Mouse (Mus musculus): ENCODE measurements around the gene Mak. TPM values are rescaled to one million over a fixed set of nuclear protein-coding genes. Genes with fewer than 3 reads are reported as not detected.

The Mak gene
- total RNA-seq, 2 experiments from 2014 or later, result 1.0 to 1.3 TPM

GRCm38 (mm10) chr13:41073819-41074218 is 5.7 kb downstream of the Mak start:
- DNase-seq (ENCODE audit: low spot score in 2 of 2), result no peak

GRCm38 (mm10) chr13:41071617-41072016 is 7.9 kb downstream of the Mak start:
- DNase-seq (ENCODE audit: low spot score in 2 of 2), result no peak

GRCm38 (mm10) chr13:41067618-41068017 is 11.9 kb downstream of the Mak start:
- no peak for DNase-seq (ENCODE audit: low spot score in 2 of 2)

GRCm38 (mm10) chr13:41051965-41052364 is 27.5 kb downstream of the Mak start:
- DNase-seq (ENCODE audit: low spot score in 2 of 2), result no peak

- DNase-seq (ENCODE audit: low spot score in 2 of 2), result no peak
These were observed 32.2 kb downstream of the Mak start for GRCm38 (mm10) chr13:41047280-41047679.

- DNase-seq (ENCODE audit: low spot score in 2 of 2), result no peak
These were observed 33.6 kb downstream of the Mak start for GRCm38 (mm10) chr13:41045901-41046300.

GRCm38 (mm10) chr13:41042511-41042910 is 37.0 kb downstream of the Mak start:
- no peak for DNase-seq (ENCODE audit: low spot score in 2 of 2)

- DNase-seq (ENCODE audit: low spot score in 2 of 2), result no peak
These were observed 49.4 kb downstream of the Mak start for GRCm38 (mm10) chr13:41030098-41030497.

- DNase-seq (ENCODE audit: low spot score in 2 of 2), result no peak
These were observed 57.4 kb downstream of the Mak start for GRCm38 (mm10) chr13:41022099-41022498.

- no peak for DNase-seq (ENCODE audit: low spot score in 2 of 2)
These were observed 57.9 kb downstream of the Mak start for GRCm38 (mm10) chr13:41021607-41022006.

GRCm38 (mm10) chr13:41020494-41020893 is 59.0 kb downstream of the Mak start:
- no peak for DNase-seq (ENCODE audit: low spot score in 2 of 2)

GRCm38 (mm10) chr13:41018756-41019591 is 60.5 kb downstream of the Mak start:
- no peak for DNase-seq (ENCODE audit: low spot score in 2 of 2)

- no peak for DNase-seq (ENCODE audit: low spot score in 2 of 2)
These were observed 61.3 kb downstream of the Mak start for GRCm38 (mm10) chr13:41018236-41018635.

- no peak for DNase-seq (ENCODE audit: low spot score in 2 of 2)
These were observed 61.7 kb downstream of the Mak start for GRCm38 (mm10) chr13:41017832-41018231.

GRCm38 (mm10) chr13:41016797-41017405 is 62.6 kb downstream of the Mak start:
- DNase-seq (ENCODE audit: low spot score in 2 of 2), result no peak

- peak; percentile 94 to 96 for DNase-seq (ENCODE audit: low spot score in 2 of 2)
These were observed 63.5 kb downstream of the Mak start, which contains the start of gene Tmem14c for GRCm38 (mm10) chr13:41015829-41016634. Gene Tmem14c (plus strand): TSS chr13:41016292.

- DNase-seq (ENCODE audit: low spot score in 2 of 2), result no peak
These were observed 70.6 kb downstream of the Mak start for GRCm38 (mm10) chr13:41008946-41009345.

- DNase-seq (ENCODE audit: low spot score in 2 of 2), result no peak
These were observed 71.2 kb downstream of the Mak start for GRCm38 (mm10) chr13:41008271-41008670.

- DNase-seq (ENCODE audit: low spot score in 2 of 2), result no peak
These were observed 73.3 kb downstream of the Mak start for GRCm38 (mm10) chr13:41006244-41006643.

GRCm38 (mm10) chr13:41002001-41002400 is 77.5 kb downstream of the Mak start:
- DNase-seq (ENCODE audit: low spot score in 2 of 2), result no peak

- peak; percentile 93 to 95 for DNase-seq (ENCODE audit: low spot score in 2 of 2)
These were observed 78.4 kb downstream of the Mak start, which contains the start of gene Pak1ip1 for GRCm38 (mm10) chr13:41000926-41001639. Gene Pak1ip1 (plus strand): TSS chr13:41001023.
